Mouse (Mus musculus) megakaryocyte, embryonic 14.5 days (primary cell): ENCODE data around the gene Npcd.

Experiments used
- FLI1 ChIP-seq: IDR thresholded peaks from 2 replicates; pipeline ENCODE4 v1.6.1; 2012; ENCODE audit warnings: low read length, inconsistent platforms, mixed read lengths
- GATA1 ChIP-seq: IDR thresholded peaks from 3 replicates; pipeline ENCODE4 v1.6.1; 2012; ENCODE audit warnings: mixed read lengths, low read length, inconsistent platforms, borderline replicate concordance

DNA sequence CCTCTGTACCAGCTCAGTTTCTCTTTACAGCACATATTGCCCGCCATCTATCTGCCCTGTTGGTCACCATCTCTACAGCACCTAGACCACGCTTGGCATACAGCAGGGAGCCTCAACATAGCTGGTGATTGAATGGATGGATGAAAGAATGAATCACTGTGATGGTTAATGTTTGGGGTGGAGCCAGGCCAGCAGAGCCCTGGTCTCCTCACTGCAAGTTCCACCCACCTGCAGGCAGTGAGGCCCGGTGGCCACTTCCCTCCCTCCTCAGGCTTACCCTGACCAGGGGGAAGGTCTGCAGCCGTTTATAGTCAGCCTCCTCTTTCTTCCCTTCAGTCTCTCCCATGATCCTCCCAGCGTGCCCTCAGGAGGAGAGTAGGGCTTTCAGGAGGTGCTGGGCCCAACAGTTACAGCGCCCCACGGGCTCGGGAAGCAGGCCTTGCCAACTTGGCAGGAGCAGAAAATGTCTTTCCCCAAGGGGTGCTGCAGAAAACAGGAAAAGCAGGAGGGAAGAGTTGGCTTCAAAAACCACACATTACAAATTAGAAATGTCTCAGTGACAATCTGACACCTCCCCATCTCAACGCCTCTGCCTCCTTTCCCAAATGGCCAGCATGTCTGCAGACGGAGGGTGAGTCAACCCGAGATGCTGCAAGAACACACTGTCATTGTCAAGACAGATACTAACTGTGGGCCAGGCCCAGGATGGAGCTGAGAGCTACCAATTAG, 69.3 kb downstream of the Npcd start:
- TF ChIP-seq GATA1 (no peak), FLI1 (no peak)
